Mouse (Mus musculus) olfactory bulb, adult 2 months (tissue): ENCODE data around the gene Urb2. TPM values are rescaled to one million over a fixed set of nuclear protein-coding genes. Genes with fewer than 3 reads are reported as not detected.

Experiments
- H3K27ac ChIP-seq: fragments of 200-500 bp; 2 replicates; pipeline ENCODE4 v1.5.1; 2012; ENCODE audit warnings: low read depth, low read length; ENCODE audit not compliant: insufficient read depth
- H3K4me1 ChIP-seq: fragments of 200-500 bp; 2 replicates; pipeline ENCODE4 v1.6.1; 2012; ENCODE audit warnings: low read length; ENCODE audit not compliant: control insufficient read depth, insufficient read depth
- H3K4me3 ChIP-seq: fragments of 200-500 bp; 2 replicates; pipeline ENCODE4 v1.5.1; 2012; ENCODE audit warnings: mild to moderate bottlenecking, low read depth, low read length, moderate library complexity; ENCODE audit not compliant: insufficient read depth
- CTCF ChIP-seq: fragments of 200-500 bp; IDR thresholded peaks from 2 replicates; pipeline ENCODE4 v1.5.1; 2012; ENCODE audit warnings: low read depth, mild to moderate bottlenecking, low read length, moderate library complexity; ENCODE audit not compliant: insufficient read depth
- POLR2A ChIP-seq: fragments of 200-500 bp; IDR thresholded peaks from 2 replicates; pipeline ENCODE4 v1.6.1; 2012; ENCODE audit warnings: mild to moderate bottlenecking, low read depth, low read length, moderate library complexity; ENCODE audit not compliant: insufficient read depth
- WGBS: fragments of 180-500 bp; shearing (Covaris S2); methylation state at CpG from one replicate; pipeline ENCODE4 v1.1.7; 2018; 5-methylcytosine and 5-hydroxymethylcytosine counted together
- polyA plus RNA-seq: library from polyadenylated mRNA; stranded (reverse); fragments of >200 nt; gene quantifications from 2 replicates; pipeline ENCODE4 v1.2.4, GENCODE M21; 2012; ENCODE audit warnings: low replicate concordance; ENCODE audit not compliant: missing spikeins, insufficient read depth, insufficient read length

Urb2 gene
- polyA plus RNA-seq, 1 experiment = not detected

DNA sequence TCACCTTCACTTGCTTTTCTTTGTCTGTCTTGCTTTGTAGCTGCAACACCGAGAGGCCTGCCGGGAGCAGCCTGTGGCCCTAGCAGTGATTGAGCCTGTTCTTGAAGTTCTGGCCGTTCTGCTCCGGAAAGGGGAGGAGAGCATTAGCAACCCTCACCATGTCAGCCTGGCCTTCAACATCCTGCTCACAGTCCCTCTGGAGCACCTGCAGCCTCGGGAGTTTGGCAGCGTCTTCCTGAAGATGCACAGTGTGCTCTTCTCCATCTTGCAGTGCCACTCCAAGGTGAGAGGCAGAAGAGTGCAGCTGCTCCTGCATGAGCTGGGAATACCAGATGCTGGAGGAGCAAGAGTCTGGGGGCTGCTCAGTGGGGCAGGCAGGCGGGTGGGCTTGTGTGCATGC lies 16.8 kb downstream of the Urb2 start:
- no peak for TF ChIP-seq POLR2A
- TF ChIP-seq CTCF = no peak
- Histone ChIP-seq H3K27ac (no peak overlapping the region), H3K4me3 (no peak overlapping the region), H3K4me1 (no peaks in the 10 kb centered on the region)
- WGBS = 92% methylated on average over 7 of the region's 7 CpGs

DNA sequence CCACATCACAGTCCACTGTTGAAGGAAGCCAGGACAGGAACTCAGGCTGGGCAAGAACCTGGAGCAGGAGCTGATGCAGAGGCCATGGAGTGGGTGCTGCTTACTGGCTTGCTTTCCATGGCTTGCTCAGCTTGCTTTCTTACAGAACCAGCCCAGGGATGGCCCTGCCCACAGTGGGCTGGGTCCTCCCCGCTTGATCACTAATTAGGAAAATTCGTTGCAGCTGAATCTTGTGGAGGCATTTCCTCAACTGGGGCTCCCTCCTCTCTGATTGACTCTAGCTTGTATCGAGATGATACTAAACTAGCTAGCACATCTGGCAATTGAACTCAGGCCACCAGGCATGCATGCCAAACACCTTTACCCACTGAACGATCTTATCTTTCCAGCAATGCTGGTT lies 18.0 kb downstream of the Urb2 start:
- 66% methylated on average over 4 of the region's 4 CpGs for WGBS
- no peaks in the 10 kb centered on the region for H3K4me1 ChIP-seq
- H3K27ac ChIP-seq = no peak overlapping the region
- TF ChIP-seq POLR2A (no peak), CTCF (no peak)
- H3K4me3 ChIP-seq = no peak overlapping the region

DNA sequence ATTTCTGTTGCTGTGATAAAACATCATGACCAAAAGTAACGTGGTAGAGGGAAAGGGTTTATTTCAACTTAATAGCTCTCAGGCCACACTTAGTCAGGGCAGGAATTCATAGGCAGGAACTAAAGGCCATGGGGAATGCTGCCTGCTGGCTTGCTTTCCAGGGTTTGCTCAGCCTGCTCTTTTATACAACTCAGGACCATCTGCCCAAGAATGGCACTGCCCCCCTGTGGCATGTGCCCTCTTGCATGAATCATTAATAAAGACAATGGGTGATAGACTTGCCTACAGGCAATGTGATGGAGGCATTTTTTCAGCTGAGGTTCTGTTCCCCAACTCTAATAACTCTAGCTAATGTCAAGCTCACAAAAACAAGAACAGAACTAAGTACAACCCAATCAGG lies 20.9 kb downstream of the Urb2 start:
- Histone ChIP-seq H3K4me1 (peaks cover 4% of the 10 kb centered on the region; the same call in 1 of the 2 replicates), H3K4me3 (no peak overlapping the region), H3K27ac (no peak overlapping the region)
- WGBS = 76% methylated on average over 1 of the region's 1 CpGs
- no peak for TF ChIP-seq CTCF
- no peak for TF ChIP-seq POLR2A

DNA sequence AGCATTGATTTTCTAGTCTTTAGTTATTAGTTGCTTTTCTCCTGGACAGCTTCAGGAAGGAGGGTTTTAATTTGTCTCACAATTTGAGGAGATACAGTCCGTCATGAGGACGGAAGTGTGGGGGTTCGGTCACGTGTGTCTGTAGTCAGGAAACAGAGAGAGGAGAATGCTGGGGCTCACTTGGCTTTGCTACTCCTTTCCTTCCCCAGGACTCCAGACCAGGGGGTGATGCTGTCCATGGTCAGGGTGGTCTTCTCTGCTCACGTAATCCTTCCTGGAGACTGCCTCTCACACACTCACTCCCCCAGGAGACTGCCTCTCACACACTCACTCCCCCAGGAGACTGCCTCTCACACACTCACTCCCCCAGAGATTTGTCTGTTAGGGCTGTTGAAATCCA lies 23.1 kb downstream of the Urb2 start:
- H3K4me3 ChIP-seq = no peak overlapping the region
- H3K4me1 ChIP-seq = peaks cover 4% of the 10 kb centered on the region; the same call in 1 of the 2 replicates
- TF ChIP-seq CTCF (no peak), POLR2A (no peak)
- WGBS = 97% methylated on average over 5 of the region's 5 CpGs
- no peak overlapping the region for H3K27ac ChIP-seq

DNA sequence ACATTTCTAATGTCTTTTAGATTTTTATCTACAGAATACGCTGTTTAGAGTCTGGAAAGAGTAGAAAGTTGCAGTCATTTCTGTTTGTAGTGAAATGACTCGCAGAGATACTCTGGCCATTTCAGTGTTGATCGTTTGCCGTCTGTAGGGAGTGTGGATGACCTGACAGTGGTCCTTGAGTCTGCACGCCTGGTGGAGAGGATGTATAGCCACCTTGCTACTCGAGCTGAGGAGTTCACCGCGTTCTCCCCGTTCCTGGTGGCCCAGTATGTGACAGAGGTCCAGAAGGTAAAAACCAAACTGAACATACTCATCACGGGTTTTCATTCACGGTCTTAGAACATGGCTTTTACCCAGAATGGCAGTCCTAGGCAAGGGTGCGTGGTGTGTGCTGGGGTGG lies 23.6 kb downstream of the Urb2 start:
- TF ChIP-seq CTCF (no peak), POLR2A (no peak)
- 95% methylated on average over 12 of the region's 12 CpGs for WGBS
- Histone ChIP-seq H3K4me3 (no peak overlapping the region), H3K4me1 (peaks cover 4% of the 10 kb centered on the region; the same call in 1 of the 2 replicates), H3K27ac (no peak overlapping the region)

DNA sequence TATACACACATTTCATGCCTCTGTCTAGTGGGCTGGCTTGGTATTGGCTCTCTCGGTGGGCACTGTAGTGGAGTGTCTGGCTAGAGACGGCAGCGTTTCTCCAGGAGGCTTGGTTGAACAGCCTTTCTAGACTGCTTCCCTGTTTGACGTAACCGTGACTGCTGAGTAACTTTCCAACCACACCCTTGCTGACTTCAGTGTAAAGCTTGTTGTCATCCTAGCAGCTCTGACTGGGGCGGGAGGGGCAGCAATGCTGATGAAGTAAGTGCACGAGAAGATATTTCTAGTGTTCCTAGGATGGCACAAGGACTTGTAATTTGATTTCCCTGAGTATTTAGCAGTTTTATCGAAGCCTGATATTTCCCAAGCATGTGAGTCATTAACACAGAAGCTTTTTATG lies 24.5 kb downstream of the Urb2 start:
- 59% methylated on average over 8 of the region's 8 CpGs for WGBS
- no peak overlapping the region for H3K27ac ChIP-seq
- TF ChIP-seq POLR2A = no peak
- no peak for TF ChIP-seq CTCF
- peaks cover 4% of the 10 kb centered on the region; the same call in 1 of the 2 replicates for H3K4me1 ChIP-seq
- no peak overlapping the region for H3K4me3 ChIP-seq

DNA sequence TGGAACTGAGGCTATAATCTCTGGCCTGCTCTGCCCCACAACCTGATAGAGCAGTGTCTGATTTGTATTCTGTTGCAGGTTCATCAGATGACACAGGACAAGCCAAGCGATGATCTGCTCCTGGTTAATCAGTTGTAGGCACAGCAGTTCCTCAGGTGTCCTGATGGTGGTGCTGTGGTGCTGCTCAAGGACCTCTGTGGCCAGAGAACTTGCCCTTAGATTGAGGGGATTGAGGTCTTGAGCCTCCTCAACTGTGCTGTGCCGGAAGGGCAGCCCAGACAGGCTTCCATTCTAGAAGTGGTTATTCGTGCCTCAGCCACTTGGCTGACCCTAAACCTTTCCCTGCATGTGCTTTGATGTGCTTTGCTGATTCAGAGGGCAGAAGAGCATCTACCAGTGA lies 30.8 kb downstream of the Urb2 start:
- WGBS = 29% methylated on average over 3 of the region's 3 CpGs
- Histone ChIP-seq H3K27ac (no peak overlapping the region), H3K4me3 (no peak overlapping the region), H3K4me1 (no peaks in the 10 kb centered on the region)
- TF ChIP-seq POLR2A = no peak
- TF ChIP-seq CTCF = peak; percentile 82

DNA sequence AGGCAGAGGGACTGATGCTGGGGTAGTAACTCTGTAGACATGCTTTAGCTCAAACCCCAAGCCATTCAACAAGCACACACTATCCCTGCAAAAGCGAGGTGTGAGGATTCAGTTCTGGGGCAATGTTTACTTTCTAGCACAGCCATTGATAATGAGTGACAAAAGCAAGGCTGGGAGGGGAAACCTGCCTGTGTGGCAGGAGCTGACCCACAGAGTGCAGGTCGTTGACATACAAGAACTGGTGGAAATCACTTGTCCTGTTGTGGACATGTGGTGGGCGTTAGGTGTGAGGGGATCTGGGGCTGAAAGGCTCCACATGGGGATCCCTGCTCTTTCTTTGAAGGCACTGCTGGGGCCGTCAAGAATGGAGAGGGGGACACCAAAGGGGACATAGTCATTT lies 31.3 kb downstream of the Urb2 start:
- WGBS = 75% methylated on average over 4 of the region's 4 CpGs
- Histone ChIP-seq H3K27ac (no peak overlapping the region), H3K4me1 (no peaks in the 10 kb centered on the region), H3K4me3 (no peak overlapping the region)
- TF ChIP-seq POLR2A (no peak), CTCF (no peak)

DNA sequence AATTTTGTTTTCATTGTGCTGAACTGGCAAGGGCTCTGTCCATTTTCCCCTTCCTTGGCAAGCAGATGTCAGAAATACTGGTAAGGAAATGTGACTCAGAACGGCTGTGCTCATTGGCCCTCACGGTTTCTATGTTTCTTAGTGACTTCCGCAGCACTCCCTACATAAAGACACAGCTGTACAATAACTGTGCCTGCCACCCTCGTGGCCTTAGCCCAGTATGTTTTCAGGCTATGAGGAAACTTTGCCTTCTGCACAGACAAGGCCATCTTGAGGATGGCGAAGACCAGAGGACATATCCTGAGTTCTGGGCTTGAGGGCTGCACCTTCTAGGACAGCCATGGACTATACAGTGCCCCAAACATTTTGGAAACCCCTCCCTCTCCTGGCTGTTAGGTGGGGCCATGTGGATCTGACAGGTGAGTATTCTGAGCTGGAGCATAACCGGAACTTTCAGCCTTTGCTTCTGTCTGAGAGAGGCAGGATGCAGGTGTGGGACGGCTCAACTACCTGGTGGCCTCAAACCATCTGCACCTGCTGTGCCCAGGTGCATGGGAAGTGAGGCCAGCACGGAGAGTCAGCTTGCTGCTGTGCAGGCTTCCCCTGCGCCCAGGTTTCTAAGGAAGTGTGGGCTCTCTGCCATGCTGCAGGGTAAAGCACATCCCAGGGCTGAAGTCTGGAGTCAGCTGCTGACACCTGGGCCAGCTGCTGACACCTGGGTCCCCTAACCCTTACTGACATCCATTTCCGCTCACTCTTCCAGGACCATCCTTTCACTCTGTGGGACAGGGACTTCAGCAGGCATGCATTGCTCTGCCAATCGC lies 35.7 kb downstream of the Urb2 start:
- H3K4me1 ChIP-seq = no peaks in the 10 kb centered on the region
- no peak for TF ChIP-seq POLR2A
- TF ChIP-seq CTCF = no peak
- 83% methylated on average over 11 of the region's 11 CpGs for WGBS
- H3K4me3 ChIP-seq = no peak overlapping the region
- no peak overlapping the region for H3K27ac ChIP-seq
